Mouse (Mus musculus) lung, adult 2 months (tissue): ENCODE measurements around the gene Dpp9.

Experiments used
- CTCF ChIP-seq: fragments of 200-500 bp; IDR thresholded peaks from 2 replicates; pipeline ENCODE4 v1.5.1; 2011; ENCODE audit warnings: mild to moderate bottlenecking, low read length, control low read depth; ENCODE audit not compliant: insufficient read depth
- POLR2A ChIP-seq: fragments of 200-500 bp; IDR thresholded peaks from 2 replicates; pipeline ENCODE4 v1.6.1; 2011; ENCODE audit warnings: low read depth, mild to moderate bottlenecking, control low read depth, low read length, borderline replicate concordance; ENCODE audit errors: extremely low read depth

- TF ChIP-seq CTCF (no peak), POLR2A (no peak)
These were observed 6.2 kb upstream of the Dpp9 start for GRCm38 (mm10) chr17:56224916-56225315.
